Mouse (Mus musculus) kidney, embryonic 14.5 days (tissue): ENCODE data around the gene Hist2h2be. TPM values are rescaled to one million over a fixed set of nuclear protein-coding genes. Genes with fewer than 3 reads are reported as not detected.
"Not testable (repeated sequence)": the region's sequence is repeated elsewhere in the genome, so short reads cannot be mapped to it uniquely, and the experiment has no call there.

Source experiments
- ATAC-seq: fragments of 200-750 bp; cut with Nextera tagmentation; 2 replicates; pipeline ENCODE4 v1.8.0; 2017; ENCODE audit warnings: moderate number of reproducible peaks, mild to moderate bottlenecking, moderate TSS enrichment, moderate library complexity; ENCODE audit not compliant: low FRiP score, low TSS enrichment
- H3K27ac ChIP-seq: fragments of 300-500 bp; sonication (generic); 2 replicates; pipeline ENCODE4 v1.5.1; 2014; ENCODE audit warnings: low read depth, mild to moderate bottlenecking, low read length, moderate library complexity, mixed read lengths
- H3K27me3 ChIP-seq: fragments of 300-500 bp; sonication (generic); 2 replicates; pipeline ENCODE4 v1.6.1; 2014; ENCODE audit warnings: mild to moderate bottlenecking, low read length; ENCODE audit not compliant: control insufficient read depth, insufficient read depth
- H3K36me3 ChIP-seq: fragments of 300-500 bp; sonication (generic); 2 replicates; pipeline ENCODE4 v1.6.1; 2014; ENCODE audit warnings: low read length, mixed read lengths; ENCODE audit not compliant: control insufficient read depth, insufficient read depth
- H3K4me1 ChIP-seq: fragments of 300-500 bp; sonication (generic); 2 replicates; pipeline ENCODE4 v1.6.1; 2014; ENCODE audit warnings: low read length, mixed read lengths; ENCODE audit not compliant: control insufficient read depth, insufficient read depth
- H3K4me2 ChIP-seq: fragments of 300-500 bp; sonication (generic); replicated peaks from 2 replicates; pipeline ENCODE4 v1.6.1; 2014; ENCODE audit warnings: low read depth, mild to moderate bottlenecking, low read length
- H3K4me3 ChIP-seq: fragments of 300-500 bp; sonication (generic); 2 replicates; pipeline ENCODE4 v1.5.1; 2014; ENCODE audit warnings: mild to moderate bottlenecking, low read length
- H3K9ac ChIP-seq: fragments of 300-500 bp; sonication (generic); 2 replicates; pipeline ENCODE4 v1.6.1; 2014; ENCODE audit warnings: low read depth, mild to moderate bottlenecking, low read length, moderate library complexity
- H3K9me3 ChIP-seq: fragments of 300-500 bp; sonication (generic); 2 replicates; pipeline ENCODE4 v1.6.1; 2016; ENCODE audit warnings: low read length; ENCODE audit not compliant: control insufficient read depth
- WGBS: fragments of 180-500 bp; shearing (Covaris S2); extraction: QIAGEN DNeasy Blood & Tissue Kit; methylation state at CpG from one replicate; pipeline ENCODE4 v1.1.7; 2014; 5-methylcytosine and 5-hydroxymethylcytosine counted together
- polyA plus RNA-seq: library from polyadenylated mRNA; unstranded; fragments of >200 nt; fragmentation: Nextera tagmentation; extraction: Ambion mirVana; gene quantifications from 2 replicates; pipeline ENCODE4 v1.2.1, GENCODE M21; 2014

Gene Hist2h2be
- polyA plus RNA-seq, 1 experiment from 2014 or later = 13.1 TPM

- no peaks in the 10 kb centered on the region for H3K27me3 ChIP-seq
- H3K9ac ChIP-seq = peak overlapping the region; percentile 55
- peaks cover 22% of the 10 kb centered on the region for H3K4me1 ChIP-seq
- H3K9me3 ChIP-seq = no peaks in the 10 kb centered on the region
- no peak for ATAC-seq
- no peaks in the 10 kb centered on the region for H3K36me3 ChIP-seq
- peak overlapping the region; percentile 89 for H3K27ac ChIP-seq
- no peak overlapping the region; the same call in 1 of the 2 replicates for H3K4me3 ChIP-seq
- peak overlapping the region; percentile 31 for H3K4me2 ChIP-seq
- WGBS = 82% methylated on average over 9 of the region's 9 CpGs
Observed at GRCm38 (mm10) chr3:96240799-96241197, 19.9 kb downstream of the Hist2h2be start.

- 81% methylated on average over 7 of the region's 7 CpGs for WGBS
- H3K9ac ChIP-seq = peak overlapping the region; percentile 79; the same call in 1 of the 2 replicates
Observed at GRCm38 (mm10) chr3:96243921-96244572, 23.1 kb downstream of the Hist2h2be start.

GRCm38 (mm10) chr3:96245003-96245886, 24.3 kb downstream of the Hist2h2be start, which contains the start of gene Hist2h2aa1:
TSS of gene Hist2h2aa1 (plus strand) at chr3:96245497.
- Histone ChIP-seq H3K9ac (peak within 1 kb of the TSS; percentile 79), H3K4me1 (peaks cover 26% of the 10 kb centered on the region), H3K4me2 (peak within 1 kb of the TSS; percentile 42), H3K27ac (peak within 1 kb of the TSS; percentile 99), H3K4me3 (peak within 1 kb of the TSS; percentile 43)
- WGBS = 0% methylated on average over 18 of the region's 88 CpGs
- not testable (repeated sequence) for H3K27me3 ChIP-seq, H3K36me3 ChIP-seq, H3K9me3 ChIP-seq
- peak; percentile 91 for ATAC-seq

More at GRCm38 (mm10) chr3:96243921-96244572, 23.1 kb downstream of the Hist2h2be start:
- peak overlapping the region; percentile 42 for H3K4me2 ChIP-seq
- H3K4me3 ChIP-seq = peak overlapping the region; percentile 43; the same call in 1 of the 2 replicates
- no peaks in the 10 kb centered on the region for H3K9me3 ChIP-seq
- no peak for ATAC-seq
- no peaks in the 10 kb centered on the region for H3K36me3 ChIP-seq
- H3K27ac ChIP-seq = peak overlapping the region; percentile 99
- H3K4me1 ChIP-seq = peaks cover 24% of the 10 kb centered on the region
- no peaks in the 10 kb centered on the region for H3K27me3 ChIP-seq

- not testable (repeated sequence) for H3K36me3 ChIP-seq, ATAC-seq, H3K27me3 ChIP-seq, H3K4me2 ChIP-seq, H3K9me3 ChIP-seq
- Histone ChIP-seq H3K27ac (peak overlapping the region; percentile 67; the same call in 1 of the 2 replicates), H3K4me3 (peak overlapping the region; percentile 27; the same call in 1 of the 2 replicates), H3K9ac (peak overlapping the region; percentile 48; the same call in 1 of the 2 replicates), H3K4me1 (peaks cover 22% of the 10 kb centered on the region)
- WGBS = 0% methylated on average over 10 of the region's 21 CpGs
Observed at GRCm38 (mm10) chr3:96246018-96246417, 25.1 kb downstream of the Hist2h2be start.

- 0% methylated on average over 12 of the region's 47 CpGs for WGBS
- H3K27ac ChIP-seq = peak within 1 kb of the TSS; percentile 68
- peak; percentile 93 for ATAC-seq
- not testable (repeated sequence) for H3K36me3 ChIP-seq, H3K9me3 ChIP-seq, H3K27me3 ChIP-seq
- peak within 1 kb of the TSS; percentile 53 for H3K4me3 ChIP-seq
- peak within 1 kb of the TSS; percentile 50 for H3K4me2 ChIP-seq
- H3K4me1 ChIP-seq = peaks cover 22% of the 10 kb centered on the region
- peak within 1 kb of the TSS; percentile 75 for H3K9ac ChIP-seq
Observed at GRCm38 (mm10) chr3:96246427-96246856, 25.5 kb downstream of the Hist2h2be start, which contains the start of gene Hist2h3c1. TSS of gene Hist2h3c1 (plus strand) at chr3:96246685.

- H3K27me3 ChIP-seq = no peaks in the 10 kb centered on the region
- 4% methylated on average over 11 of the region's 11 CpGs for WGBS
- no peak for ATAC-seq
- H3K27ac ChIP-seq = peak overlapping the region; percentile 68
- no peaks in the 10 kb centered on the region for H3K36me3 ChIP-seq
- H3K9ac ChIP-seq = peak overlapping the region; percentile 75
- H3K4me1 ChIP-seq = peaks cover 22% of the 10 kb centered on the region
- no peaks in the 10 kb centered on the region for H3K9me3 ChIP-seq
- H3K4me3 ChIP-seq = peak overlapping the region; percentile 53
- H3K4me2 ChIP-seq = peak overlapping the region; percentile 50
Observed at GRCm38 (mm10) chr3:96247356-96248140, 26.6 kb downstream of the Hist2h2be start.

- 41% methylated on average over 6 of the region's 6 CpGs for WGBS
- H3K27me3 ChIP-seq = no peaks in the 10 kb centered on the region
Observed at GRCm38 (mm10) chr3:96248141-96249033, 27.5 kb downstream of the Hist2h2be start.

GRCm38 (mm10) chr3:96249034-96249345, 28.1 kb downstream of the Hist2h2be start:
- Histone ChIP-seq H3K9ac (0 out of 2 replicates have a peak overlapping the region, but pooled peaks have one; percentile 75), H3K4me2 (peak overlapping the region; percentile 50), H3K4me3 (no peak overlapping the region), H3K27me3 (no peaks in the 10 kb centered on the region), H3K36me3 (no peaks in the 10 kb centered on the region), H3K4me1 (peaks cover 20% of the 10 kb centered on the region), H3K27ac (peak overlapping the region; percentile 55; the same call in 1 of the 2 replicates), H3K9me3 (no peaks in the 10 kb centered on the region)
- no peak for ATAC-seq
- WGBS = 70% methylated on average over 4 of the region's 4 CpGs

More at GRCm38 (mm10) chr3:96248141-96249033, 27.5 kb downstream of the Hist2h2be start:
- Histone ChIP-seq H3K4me3 (peak overlapping the region; percentile 53), H3K4me2 (peak overlapping the region; percentile 50), H3K27ac (peak overlapping the region; percentile 55; the same call in 1 of the 2 replicates), H3K9me3 (no peaks in the 10 kb centered on the region), H3K36me3 (no peaks in the 10 kb centered on the region), H3K4me1 (peaks cover 22% of the 10 kb centered on the region), H3K9ac (peak overlapping the region; percentile 75)
- ATAC-seq = no peak
